Mouse (Mus musculus) limb, embryonic 14.5 days (tissue): Measurements from ENCODE around the gene Ripor2. TPM values are rescaled to one million over a fixed set of nuclear protein-coding genes. Genes with fewer than 3 reads are reported as not detected.

Experiments
- ATAC-seq: fragments of 200-750 bp; cut with Nextera tagmentation; 2 replicates; pipeline ENCODE4 v1.8.0; 2017; ENCODE audit warnings: low read depth, moderate number of reproducible peaks, moderate TSS enrichment; ENCODE audit not compliant: low FRiP score
- DNase-seq: peaks from one replicate; pipeline ENCODE4 v3.0.0-alpha.2; 2015; ENCODE audit warnings: low spot score
- H3K27ac ChIP-seq: fragments of 300-500 bp; sonication (generic); replicated peaks from 2 replicates; pipeline ENCODE4 v1.5.1; 2014; ENCODE audit warnings: low read depth, mild to moderate bottlenecking, low read length, moderate library complexity, mixed read lengths
- H3K27me3 ChIP-seq: fragments of 300-500 bp; sonication (generic); 2 replicates; pipeline ENCODE4 v1.6.1; 2014; ENCODE audit warnings: low read length, mixed read lengths; ENCODE audit not compliant: control insufficient read depth, insufficient read depth
- H3K36me3 ChIP-seq: fragments of 300-500 bp; sonication (generic); 2 replicates; pipeline ENCODE4 v1.6.1; 2014; ENCODE audit warnings: mild to moderate bottlenecking, low read length, moderate library complexity, mixed read lengths; ENCODE audit not compliant: control insufficient read depth, insufficient read depth
- H3K4me1 ChIP-seq: fragments of 300-500 bp; sonication (generic); 2 replicates; pipeline ENCODE4 v1.6.1; 2014; ENCODE audit warnings: antibody characterized with exemption, low read length, mixed read lengths; ENCODE audit not compliant: control insufficient read depth, insufficient read depth
- H3K4me2 ChIP-seq: fragments of 300-500 bp; sonication (generic); replicated peaks from 2 replicates; pipeline ENCODE4 v1.6.1; 2014; ENCODE audit warnings: low read depth, mild to moderate bottlenecking, low read length, moderate library complexity; ENCODE audit not compliant: severe bottlenecking
- H3K4me3 ChIP-seq: fragments of 300-500 bp; sonication (generic); replicated peaks from 2 replicates; pipeline ENCODE4 v1.5.1; 2014; ENCODE audit warnings: low read length
- H3K9ac ChIP-seq: fragments of 300-500 bp; sonication (generic); 2 replicates; pipeline ENCODE4 v1.6.1; 2014; ENCODE audit warnings: mild to moderate bottlenecking, low read depth, low read length, moderate library complexity; ENCODE audit not compliant: severe bottlenecking
- H3K9me3 ChIP-seq: fragments of 300-500 bp; sonication (generic); 2 replicates; pipeline ENCODE4 v1.6.1; 2016; ENCODE audit warnings: low read length; ENCODE audit not compliant: control insufficient read depth
- POLR2A ChIP-seq: fragments of 200-500 bp; IDR thresholded peaks from 2 replicates; pipeline ENCODE4 v1.8.0; 2012; ENCODE audit warnings: inconsistent platforms, mild to moderate bottlenecking, moderate library complexity, borderline replicate concordance; ENCODE audit not compliant: insufficient read depth, insufficient read length; ENCODE audit errors: extremely low read depth
- WGBS: fragments of 180-500 bp; shearing (Covaris S2); extraction: QIAGEN DNeasy Blood & Tissue Kit; methylation state at CpG from one replicate; pipeline ENCODE4 v1.1.7; 2014; 5-methylcytosine and 5-hydroxymethylcytosine counted together
- polyA plus RNA-seq, 2 experiments: library from polyadenylated mRNA; depleted of rRNA in 1 of 2; stranded (reverse) in 1 of 2; unstranded in 1 of 2; fragments of >200 nt; fragmentation: Nextera tagmentation in 1 of 2; extraction: Ambion mirVana in 1 of 2; gene quantifications; 2 replicates each; pipeline versions ENCODE4 v1.2.1 to v1.2.3; 2012 to 2014

Ripor2 gene
- polyA plus RNA-seq, 2 experiments, result 5.1 TPM

GRCm38 (mm10) chr13:24640836-24641385 lies 58.9 kb downstream of the Ripor2 start:
- Histone ChIP-seq H3K9ac (no peak overlapping the region), H3K27ac (no peak overlapping the region), H3K4me3 (no peak overlapping the region), H3K27me3 (peaks cover 8% of the 10 kb centered on the region; the same call in 1 of the 2 replicates), H3K4me2 (no peak overlapping the region), H3K9me3 (no peaks in the 10 kb centered on the region), H3K36me3 (no peaks in the 10 kb centered on the region), H3K4me1 (peaks cover 9% of the 10 kb centered on the region)
- DNase-seq (no peak), ATAC-seq (no peak)
- 87% methylated on average over 3 of the region's 3 CpGs for WGBS
- no peak for TF ChIP-seq POLR2A

DNA sequence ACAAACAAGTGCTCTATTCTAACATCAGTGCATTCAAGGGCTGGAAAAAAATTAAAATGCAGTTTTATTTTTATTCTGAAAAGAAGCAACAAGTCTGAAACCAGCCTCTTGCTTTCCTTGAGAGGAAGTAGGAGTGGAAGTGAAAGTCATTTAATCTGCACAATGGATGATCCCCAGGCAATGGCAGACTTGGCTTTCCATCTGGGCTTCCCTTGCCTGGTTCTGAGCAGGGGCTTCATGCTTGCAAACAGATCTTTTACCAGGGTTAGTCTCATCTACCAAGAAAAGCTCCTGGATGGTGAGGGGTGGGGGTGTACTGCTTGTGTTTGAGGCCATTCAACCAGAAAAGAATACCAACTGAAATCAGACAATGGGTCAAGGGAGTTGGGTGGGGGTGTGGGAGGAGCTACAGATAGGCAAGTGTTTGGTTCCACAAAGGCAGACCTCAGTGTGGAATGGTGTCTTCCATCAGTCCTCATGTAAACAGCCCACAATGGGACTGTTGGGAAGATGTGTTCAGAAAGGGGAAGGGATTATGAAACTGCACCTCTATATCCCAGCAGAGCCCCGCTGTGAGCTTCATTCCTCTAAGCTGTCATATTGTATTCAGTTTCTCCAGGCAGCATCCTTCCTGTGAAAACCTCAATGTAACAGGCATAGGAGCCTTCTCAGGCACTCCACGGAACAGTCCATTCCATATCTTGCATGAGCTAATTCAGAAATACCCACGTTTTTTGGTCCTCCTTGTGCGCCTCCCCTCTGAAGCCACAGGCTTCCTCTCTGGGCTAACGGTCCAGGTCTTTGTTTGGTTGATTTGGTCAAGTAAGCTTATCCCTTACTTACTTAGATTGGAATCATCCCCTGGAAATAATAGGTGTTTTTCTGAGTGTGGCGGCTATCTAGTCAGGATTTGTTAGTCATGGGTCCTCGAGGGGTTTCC lies 59.8 kb downstream of the Ripor2 start:
- Histone ChIP-seq H3K4me3 (no peak overlapping the region), H3K27me3 (peaks cover 8% of the 10 kb centered on the region; the same call in 1 of the 2 replicates), H3K9me3 (no peaks in the 10 kb centered on the region), H3K27ac (no peak overlapping the region), H3K4me2 (no peak overlapping the region), H3K36me3 (no peaks in the 10 kb centered on the region), H3K9ac (no peak overlapping the region), H3K4me1 (peaks cover 9% of the 10 kb centered on the region)
- DNase-seq (no peak), ATAC-seq (no peak)
- no peak for TF ChIP-seq POLR2A
- WGBS, result 76% methylated on average over 7 of the region's 7 CpGs

DNA sequence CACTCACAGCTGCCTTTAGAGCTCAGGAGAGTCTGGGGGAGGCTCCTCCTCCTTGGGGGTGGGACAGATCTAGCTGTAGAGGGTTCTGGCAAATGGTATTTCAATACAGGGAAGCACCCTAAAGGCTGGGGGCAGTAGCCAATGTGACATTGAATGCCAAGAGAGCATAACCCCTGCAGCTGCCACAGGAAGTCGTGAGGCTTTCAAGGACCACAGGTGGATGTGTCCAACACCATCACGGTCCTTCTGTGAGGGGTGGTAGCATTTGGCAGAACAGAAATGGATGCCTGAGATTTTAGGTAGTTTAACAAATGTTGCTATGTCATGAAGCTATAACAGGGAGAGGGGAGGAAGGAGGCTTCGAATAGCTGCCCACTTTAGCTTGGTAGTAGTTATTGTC lies 63.2 kb downstream of the Ripor2 start:
- Histone ChIP-seq H3K9ac (no peak overlapping the region), H3K4me3 (no peak overlapping the region), H3K36me3 (no peaks in the 10 kb centered on the region), H3K27me3 (no peaks in the 10 kb centered on the region), H3K9me3 (no peaks in the 10 kb centered on the region), H3K27ac (no peak overlapping the region), H3K4me2 (no peak overlapping the region), H3K4me1 (no peaks in the 10 kb centered on the region)
- WGBS, result 83% methylated on average over 3 of the region's 3 CpGs
- ATAC-seq (no peak), DNase-seq (no peak)
- TF ChIP-seq POLR2A, result no peak

- TF ChIP-seq POLR2A, result no peak
- no peaks in the 10 kb centered on the region for H3K4me1 ChIP-seq
- no peak overlapping the region for H3K4me2 ChIP-seq
- no peak overlapping the region for H3K4me3 ChIP-seq
- H3K36me3 ChIP-seq, result no peaks in the 10 kb centered on the region
- H3K9me3 ChIP-seq, result no peaks in the 10 kb centered on the region
- H3K27ac ChIP-seq, result no peak overlapping the region
- ATAC-seq (no peak), DNase-seq (no peak)
- no peaks in the 10 kb centered on the region for H3K27me3 ChIP-seq
- 86% methylated on average over 3 of the region's 3 CpGs for WGBS
- no peak overlapping the region for H3K9ac ChIP-seq
Measured at GRCm38 (mm10) chr13:24646324-24646723, 64.3 kb downstream of the Ripor2 start.

DNA sequence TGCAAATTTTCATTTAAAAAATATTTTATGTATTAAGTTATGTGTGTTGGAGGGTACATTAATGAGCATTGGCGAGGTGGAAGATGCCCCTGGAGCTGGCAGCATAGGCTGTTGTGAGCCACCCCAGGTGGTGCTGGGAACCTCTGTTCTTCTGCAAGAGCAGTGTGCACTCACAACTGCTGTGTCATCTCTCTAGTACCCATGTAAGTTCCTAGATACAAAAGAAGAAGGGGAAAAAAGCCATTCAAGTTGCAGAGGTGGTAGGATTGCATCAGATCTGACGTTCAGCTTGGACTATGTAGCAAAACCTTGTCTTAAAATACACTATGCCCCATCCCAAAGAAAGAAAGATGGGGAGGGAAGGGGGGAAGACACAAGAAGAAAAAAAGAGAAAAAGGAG lies 65.5 kb downstream of the Ripor2 start:
- Histone ChIP-seq H3K27ac (no peak overlapping the region), H3K9me3 (no peaks in the 10 kb centered on the region), H3K9ac (no peak overlapping the region), H3K36me3 (no peaks in the 10 kb centered on the region), H3K4me3 (no peak overlapping the region), H3K4me1 (no peaks in the 10 kb centered on the region), H3K4me2 (no peak overlapping the region), H3K27me3 (no peaks in the 10 kb centered on the region)
- no peak for DNase-seq
- ATAC-seq, result no peak
- 83% methylated on average over 2 of the region's 2 CpGs for WGBS
- TF ChIP-seq POLR2A, result no peak
